Mouse (Mus musculus) duodenum, adult 2 months (tissue): ENCODE measurements around the gene Impdh2. TPM values are rescaled to one million over a fixed set of nuclear protein-coding genes. Genes with fewer than 3 reads are reported as not detected.

Experiments
- polyA plus RNA-seq: library from polyadenylated mRNA; depleted of rRNA; stranded (reverse); fragments of >200 nt; gene quantifications from 2 replicates; pipeline ENCODE4 v1.2.3, GENCODE M21; 2012; ENCODE audit warnings: low replicate concordance; rRNA removed

Impdh2 gene
- 47.8 and 97.0 TPM in 2 replicates for polyA plus RNA-seq

GRCm38 (mm10) chr9:108560227-108560841, at the start of gene Impdh2:
Impdh2 (plus strand) TSS chr9:108560286.

GRCm38 (mm10) chr9:108516380-108517251, 43.5 kb upstream of the Impdh2 start, which contains the start of gene Qrich1:
Qrich1 (plus strand) TSS chr9:108516806.

GRCm38 (mm10) chr9:108566815-108567776, 7.0 kb downstream of the Impdh2 start, which contains the start of gene Ndufaf3:
Ndufaf3 (minus strand) TSS chr9:108567434.

GRCm38 (mm10) chr9:108569381-108570206, 9.5 kb downstream of the Impdh2 start, which contains the start of gene Dalrd3:
Dalrd3 (plus strand) TSS chr9:108569886.

GRCm38 (mm10) chr9:108578545-108579343, 18.7 kb downstream of the Impdh2 start, which contains the start of gene Wdr6:
Wdr6 (minus strand) TSS chr9:108578739.

GRCm38 (mm10) chr9:108596998-108597764, 37.1 kb downstream of the Impdh2 start, which contains the start of gene P4htm:
P4htm (minus strand) TSS chr9:108597667.

Other genes starting within 250 kb of the Impdh2 start
- 1,295 and 2,060 TPM in 2 replicates for gene Gpx1, start 221.4 kb upstream of the Impdh2 start, polyA plus RNA-seq
- gene Usp4, start 212.4 kb upstream of the Impdh2 start, polyA plus RNA-seq: 40.5 and 53.8 TPM in 2 replicates
- gene 1700102P08Rik, start 167.5 kb upstream of the Impdh2 start, polyA plus RNA-seq: not detected in 2 replicates
- not detected in 2 replicates for gene Ccdc36, start 131.8 kb upstream of the Impdh2 start, polyA plus RNA-seq
- gene BC048562, start 123.8 kb upstream of the Impdh2 start, polyA plus RNA-seq: not detected in 2 replicates
- gene Ccdc71, start 99.8 kb upstream of the Impdh2 start, polyA plus RNA-seq: 14.7 and 15.3 TPM in 2 replicates
- gene Klhdc8b, start 98.7 kb upstream of the Impdh2 start, polyA plus RNA-seq: 27.3 and 33.7 TPM in 2 replicates
- 20.7 and 25.6 TPM in 2 replicates for gene Lamb2, start 80.5 kb upstream of the Impdh2 start, polyA plus RNA-seq
- 66.7 and 68.1 TPM in 2 replicates for gene Usp19, start 69.7 kb upstream of the Impdh2 start, polyA plus RNA-seq
- 145 and 187 TPM in 2 replicates for gene Qars, start 52.6 kb upstream of the Impdh2 start, polyA plus RNA-seq
- gene Qrich1, start 43.5 kb upstream of the Impdh2 start, polyA plus RNA-seq: 45.4 and 58.5 TPM in 2 replicates
- gene Ndufaf3, start 7.1 kb downstream of the Impdh2 start, polyA plus RNA-seq: 40.9 and 44.6 TPM in 2 replicates
- 135 and 158 TPM in 2 replicates for gene Dalrd3, start 9.6 kb downstream of the Impdh2 start, polyA plus RNA-seq
- gene Wdr6, start 18.5 kb downstream of the Impdh2 start, polyA plus RNA-seq: 11.3 and 13.7 TPM in 2 replicates
- 2.8 and 5.9 TPM in 2 replicates for gene P4htm, start 37.4 kb downstream of the Impdh2 start, polyA plus RNA-seq
- 15.4 and 19.7 TPM in 2 replicates for gene Arih2, start 89.1 kb downstream of the Impdh2 start, polyA plus RNA-seq
- gene Slc25a20, start 101.8 kb downstream of the Impdh2 start, polyA plus RNA-seq: 31.1 and 35.7 TPM in 2 replicates
- 31.0 and 32.2 TPM in 2 replicates for gene Prkar2a, start 129.0 kb downstream of the Impdh2 start, polyA plus RNA-seq
- gene Ip6k2, start 223.5 kb downstream of the Impdh2 start, polyA plus RNA-seq: 59.7 and 73.1 TPM in 2 replicates
- 13.1 and 18.2 TPM in 2 replicates for gene Nckipsd, start 248.1 kb downstream of the Impdh2 start, polyA plus RNA-seq